Mouse (Mus musculus) hindbrain, embryonic 13.5 days (tissue): ENCODE data around the gene Map2k5. TPM values are rescaled to one million over a fixed set of nuclear protein-coding genes. Genes with fewer than 3 reads are reported as not detected.

Experiments used
- ATAC-seq: fragments of 200-750 bp; cut with Nextera tagmentation; 2 replicates; pipeline ENCODE4 v1.8.0; 2017; ENCODE audit warnings: moderate TSS enrichment; ENCODE audit not compliant: low FRiP score
- H3K27ac ChIP-seq: fragments of 300-500 bp; sonication (generic); 2 replicates; pipeline ENCODE4 v1.5.1; 2015; ENCODE audit warnings: inconsistent platforms, mild to moderate bottlenecking, moderate library complexity
- H3K27me3 ChIP-seq: fragments of 300-500 bp; sonication (generic); 2 replicates; pipeline ENCODE4 v1.6.1; 2015; ENCODE audit warnings: mild to moderate bottlenecking, inconsistent platforms
- H3K36me3 ChIP-seq: fragments of 300-500 bp; sonication (generic); 2 replicates; pipeline ENCODE4 v1.6.1; 2015; ENCODE audit warnings: mild to moderate bottlenecking, inconsistent platforms
- H3K4me1 ChIP-seq: fragments of 300-500 bp; sonication (generic); replicated peaks from 2 replicates; pipeline ENCODE4 v1.6.1; 2015; ENCODE audit warnings: inconsistent platforms
- H3K4me2 ChIP-seq: fragments of 300-500 bp; sonication (generic); 2 replicates; pipeline ENCODE4 v1.6.1; 2015; ENCODE audit warnings: inconsistent platforms, mild to moderate bottlenecking, moderate library complexity
- H3K4me3 ChIP-seq: fragments of 300-500 bp; sonication (generic); 2 replicates; pipeline ENCODE4 v1.5.1; 2015; ENCODE audit warnings: mild to moderate bottlenecking, inconsistent platforms
- H3K9ac ChIP-seq: fragments of 300-500 bp; sonication (generic); 2 replicates; pipeline ENCODE4 v1.6.1; 2015; ENCODE audit warnings: mild to moderate bottlenecking, inconsistent platforms
- H3K9me3 ChIP-seq: fragments of 300-500 bp; sonication (generic); 2 replicates; pipeline ENCODE4 v1.6.1; 2016; ENCODE audit warnings: inconsistent platforms
- WGBS: fragments of 180-500 bp; shearing (Covaris S2); methylation state at CpG from one replicate; pipeline ENCODE4 v1.1.7; 2015; 5-methylcytosine and 5-hydroxymethylcytosine counted together
- polyA plus RNA-seq: library from polyadenylated mRNA; unstranded; fragments of >200 nt; fragmentation: Nextera tagmentation; extraction: Ambion mirVana; gene quantifications from 2 replicates; pipeline ENCODE4 v1.2.1, GENCODE M21; 2015

The Map2k5 gene
- polyA plus RNA-seq, 1 experiment from 2014 or later, result 37.4 TPM

- peaks cover 80% of the 10 kb centered on the region for H3K4me1 ChIP-seq
- 2% methylated on average over 17 of the region's 17 CpGs for WGBS
- H3K27ac ChIP-seq, result peak overlapping the region; percentile 72
- no peaks in the 10 kb centered on the region for H3K9me3 ChIP-seq
- peaks cover 97% of the 10 kb centered on the region for H3K27me3 ChIP-seq
- peak overlapping the region; percentile 67 for H3K4me2 ChIP-seq
- H3K36me3 ChIP-seq, result no peaks in the 10 kb centered on the region
- H3K4me3 ChIP-seq, result peak overlapping the region; percentile 32
- H3K9ac ChIP-seq, result peak overlapping the region; percentile 58; the same call in 1 of the 2 replicates
- ATAC-seq, result no peak
Observed at GRCm38 (mm10) chr9:63139661-63140060, 238.0 kb downstream of the Map2k5 start.

- no peaks in the 10 kb centered on the region for H3K9me3 ChIP-seq
- no peak for ATAC-seq
- H3K4me3 ChIP-seq, result peak overlapping the region; percentile 32
- no peaks in the 10 kb centered on the region for H3K36me3 ChIP-seq
- under 1% methylated on average over 31 of the region's 31 CpGs for WGBS
- H3K4me2 ChIP-seq, result peak overlapping the region; percentile 67
- peaks cover 96% of the 10 kb centered on the region for H3K27me3 ChIP-seq
- peak overlapping the region; percentile 64 for H3K9ac ChIP-seq
- H3K27ac ChIP-seq, result peak overlapping the region; percentile 72
- peaks cover 80% of the 10 kb centered on the region for H3K4me1 ChIP-seq
Observed at GRCm38 (mm10) chr9:63138481-63138967, 239.2 kb downstream of the Map2k5 start.

DNA sequence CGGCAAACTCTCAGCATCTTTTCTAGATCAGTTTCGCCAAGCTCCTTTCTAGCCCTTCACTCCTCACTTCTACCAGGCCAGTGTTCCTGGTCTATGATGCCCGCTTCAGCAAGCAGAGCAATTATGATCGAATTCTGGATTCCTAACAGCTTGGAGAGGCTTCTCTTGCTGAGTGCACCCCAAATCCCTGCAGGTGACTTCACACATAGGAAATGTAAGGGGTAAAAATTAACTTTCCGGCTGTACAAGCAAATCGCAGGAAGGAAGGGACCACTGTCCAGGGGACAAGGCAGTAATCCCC is 240.1 kb downstream of the Map2k5 start:
- Histone ChIP-seq H3K9me3 (no peaks in the 10 kb centered on the region), H3K9ac (peak overlapping the region; percentile 56; the same call in 1 of the 2 replicates), H3K27me3 (peaks cover 88% of the 10 kb centered on the region), H3K4me2 (peak overlapping the region; percentile 67), H3K4me1 (peaks cover 75% of the 10 kb centered on the region), H3K36me3 (no peaks in the 10 kb centered on the region), H3K27ac (peak overlapping the region; percentile 76), H3K4me3 (peak overlapping the region; percentile 18; the same call in 1 of the 2 replicates)
- WGBS, result 3% methylated on average over 6 of the region's 6 CpGs
- ATAC-seq, result no peak

GRCm38 (mm10) chr9:63136756-63137614 is 240.7 kb downstream of the Map2k5 start:
- Histone ChIP-seq H3K4me1 (peaks cover 71% of the 10 kb centered on the region), H3K27ac (peak overlapping the region; percentile 76), H3K4me2 (peak overlapping the region; percentile 67), H3K36me3 (no peaks in the 10 kb centered on the region), H3K27me3 (peaks cover 82% of the 10 kb centered on the region), H3K4me3 (peak overlapping the region; percentile 18; the same call in 1 of the 2 replicates), H3K9ac (peak overlapping the region; percentile 56; the same call in 1 of the 2 replicates), H3K9me3 (no peaks in the 10 kb centered on the region)
- 3% methylated on average over 19 of the region's 19 CpGs for WGBS
- ATAC-seq, result no peak

DNA sequence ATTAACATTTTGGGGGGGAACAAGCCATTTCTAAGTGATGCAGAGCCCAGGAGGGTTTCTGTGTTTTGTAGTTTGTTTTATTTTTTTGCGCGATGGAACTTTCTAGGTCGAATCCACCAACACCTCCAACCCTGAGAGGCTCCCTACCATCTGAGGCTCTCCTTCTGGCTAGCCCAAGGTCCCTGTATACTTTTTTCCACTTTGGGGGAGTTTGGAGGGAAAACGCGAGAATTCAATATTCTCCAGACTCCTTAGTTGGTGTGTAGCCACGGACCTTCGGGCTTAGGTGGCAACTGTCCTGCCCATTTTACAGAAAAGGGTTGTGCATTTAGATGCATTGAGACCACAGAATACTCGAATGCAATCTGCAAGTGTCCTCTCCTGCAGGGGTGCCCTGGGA is 241.5 kb downstream of the Map2k5 start:
- H3K27me3 ChIP-seq, result peaks cover 75% of the 10 kb centered on the region
- H3K4me3 ChIP-seq, result no peak overlapping the region
- H3K36me3 ChIP-seq, result no peaks in the 10 kb centered on the region
- peaks cover 72% of the 10 kb centered on the region for H3K4me1 ChIP-seq
- 5% methylated on average over 8 of the region's 8 CpGs for WGBS
- H3K9ac ChIP-seq, result no peak overlapping the region
- H3K4me2 ChIP-seq, result peak overlapping the region; percentile 67; the same call in 1 of the 2 replicates
- H3K9me3 ChIP-seq, result no peaks in the 10 kb centered on the region
- ATAC-seq, result no peak
- no peak overlapping the region; the same call in 1 of the 2 replicates for H3K27ac ChIP-seq

DNA sequence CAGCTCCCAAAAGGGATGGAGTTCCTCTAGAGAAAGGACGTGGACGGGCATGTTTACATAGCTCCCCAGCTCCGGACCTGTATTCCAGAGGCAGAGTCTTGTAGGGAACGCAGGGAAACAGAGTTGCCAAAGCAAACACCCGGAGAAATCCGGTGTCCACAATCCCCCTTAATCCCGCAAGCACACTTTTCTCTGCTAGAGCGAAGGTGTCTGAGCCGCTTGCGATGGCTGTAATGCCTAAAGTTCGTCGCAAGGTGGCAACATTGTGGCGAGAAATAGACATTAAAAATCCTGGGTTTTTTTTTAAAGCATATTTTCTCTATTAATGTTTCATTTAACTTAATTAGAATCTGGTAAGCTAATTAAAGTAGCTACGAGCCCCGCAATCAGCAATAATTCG is 241.9 kb downstream of the Map2k5 start:
- no peak for ATAC-seq
- Histone ChIP-seq H3K27me3 (peaks cover 74% of the 10 kb centered on the region), H3K4me3 (peak overlapping the region; percentile 26), H3K9me3 (no peaks in the 10 kb centered on the region), H3K9ac (peak overlapping the region; percentile 20; the same call in 1 of the 2 replicates), H3K4me2 (peak overlapping the region; percentile 50), H3K36me3 (no peaks in the 10 kb centered on the region), H3K4me1 (peaks cover 72% of the 10 kb centered on the region), H3K27ac (no peak overlapping the region)
- WGBS, result under 1% methylated on average over 16 of the region's 16 CpGs

GRCm38 (mm10) chr9:63135356-63135755 is 242.3 kb downstream of the Map2k5 start:
- WGBS, result 5% methylated on average over 11 of the region's 11 CpGs
- Histone ChIP-seq H3K9ac (peak overlapping the region; percentile 20; the same call in 1 of the 2 replicates), H3K4me3 (peak overlapping the region; percentile 26), H3K4me1 (peaks cover 71% of the 10 kb centered on the region), H3K27ac (no peak overlapping the region), H3K27me3 (peaks cover 74% of the 10 kb centered on the region), H3K36me3 (no peaks in the 10 kb centered on the region), H3K9me3 (no peaks in the 10 kb centered on the region), H3K4me2 (peak overlapping the region; percentile 50)
- no peak for ATAC-seq

DNA sequence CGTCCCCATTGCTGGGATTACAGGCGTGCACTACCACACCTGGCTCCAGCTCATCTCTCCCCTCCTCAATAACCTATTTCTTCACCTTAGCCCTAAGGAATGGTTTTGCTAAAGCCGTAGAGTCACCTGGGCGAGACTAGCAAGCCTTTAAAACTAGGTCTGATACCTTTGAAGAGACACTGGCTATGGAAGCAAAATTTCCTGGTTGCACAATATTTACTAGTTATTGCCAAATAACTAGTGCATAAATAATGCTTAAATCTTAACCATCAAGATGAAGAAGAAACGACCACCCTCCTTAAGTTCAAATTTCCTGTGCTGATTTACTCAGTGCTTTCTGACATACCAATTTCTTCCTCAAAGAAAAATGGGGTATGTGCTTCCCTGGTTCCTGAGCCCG is 244.0 kb downstream of the Map2k5 start:
- Histone ChIP-seq H3K4me2 (peak overlapping the region; percentile 52), H3K36me3 (no peaks in the 10 kb centered on the region), H3K4me3 (peak overlapping the region; percentile 63), H3K27me3 (peaks cover 64% of the 10 kb centered on the region), H3K27ac (no peak overlapping the region), H3K9me3 (no peaks in the 10 kb centered on the region), H3K4me1 (peaks cover 63% of the 10 kb centered on the region), H3K9ac (peak overlapping the region; percentile 40; the same call in 1 of the 2 replicates)
- 17% methylated on average over 6 of the region's 6 CpGs for WGBS
- ATAC-seq, result no peak

GRCm38 (mm10) chr9:63132673-63133601 is 244.8 kb downstream of the Map2k5 start:
- ATAC-seq, result peak; percentile 96
- H3K4me3 ChIP-seq, result peak overlapping the region; percentile 63
- peak overlapping the region; percentile 89 for H3K27ac ChIP-seq
- H3K27me3 ChIP-seq, result peaks cover 57% of the 10 kb centered on the region
- no peaks in the 10 kb centered on the region for H3K9me3 ChIP-seq
- peak overlapping the region; percentile 86 for H3K4me2 ChIP-seq
- no peaks in the 10 kb centered on the region for H3K36me3 ChIP-seq
- WGBS, result under 1% methylated on average over 48 of the region's 48 CpGs
- H3K9ac ChIP-seq, result peak overlapping the region; percentile 76
- peaks cover 58% of the 10 kb centered on the region for H3K4me1 ChIP-seq

- WGBS, result 2% methylated on average over 28 of the region's 28 CpGs
- Histone ChIP-seq H3K4me2 (peak overlapping the region; percentile 86), H3K36me3 (no peaks in the 10 kb centered on the region), H3K4me1 (peaks cover 49% of the 10 kb centered on the region), H3K9ac (peak overlapping the region; percentile 76), H3K27ac (peak overlapping the region; percentile 89), H3K9me3 (no peaks in the 10 kb centered on the region), H3K4me3 (peak overlapping the region; percentile 63), H3K27me3 (peaks cover 49% of the 10 kb centered on the region)
- peak; percentile 33 for ATAC-seq
Observed at GRCm38 (mm10) chr9:63131957-63132602, 245.6 kb downstream of the Map2k5 start.

GRCm38 (mm10) chr9:63129641-63130041 is 248.1 kb downstream of the Map2k5 start:
- peaks cover 30% of the 10 kb centered on the region for H3K27me3 ChIP-seq
- H3K36me3 ChIP-seq, result no peaks in the 10 kb centered on the region
- no peaks in the 10 kb centered on the region for H3K9me3 ChIP-seq
- no peak overlapping the region for H3K9ac ChIP-seq
- H3K4me1 ChIP-seq, result peaks cover 28% of the 10 kb centered on the region
- H3K4me3 ChIP-seq, result no peak overlapping the region
- 85% methylated on average over 8 of the region's 8 CpGs for WGBS
- H3K4me2 ChIP-seq, result no peak overlapping the region
- ATAC-seq, result no peak
- H3K27ac ChIP-seq, result no peak overlapping the region
